Mouse (Mus musculus): Measurements from ENCODE around the gene Srebf2. TPM values are rescaled to one million over a fixed set of nuclear protein-coding genes. Genes with fewer than 3 reads are reported as not detected.

Gene Srebf2
- total and polyA plus RNA-seq, 3 experiments: 22.4 to 45.3 (median 24.2) TPM

DNA sequence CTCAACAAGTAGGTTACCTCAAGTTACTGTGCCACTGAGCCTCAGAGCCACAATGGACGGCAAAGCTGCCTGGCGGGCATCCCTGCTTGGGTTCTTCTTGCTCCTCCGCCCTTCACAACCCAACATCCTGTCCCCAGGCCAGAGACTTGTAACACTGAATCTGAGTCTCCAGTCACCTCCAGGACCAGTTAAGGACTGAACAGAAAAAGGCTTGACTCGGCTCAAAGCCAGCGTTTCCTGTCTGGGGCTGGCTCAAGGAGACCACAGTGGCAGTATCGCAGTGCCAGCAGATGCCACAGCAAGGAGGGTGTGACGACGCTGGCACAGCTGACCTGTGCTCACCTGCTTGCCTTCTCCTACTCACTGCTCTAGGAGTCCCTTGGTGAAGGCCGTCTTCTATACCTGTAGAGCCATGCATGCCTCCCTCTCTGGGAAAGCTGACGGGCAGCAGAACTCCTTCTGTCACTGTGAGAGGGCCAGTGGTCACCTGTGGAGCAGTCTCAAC, 50.3 kb downstream of the Srebf2 start:
- H3K4me1 ChIP-seq (ENCODE audit: control insufficient read depth, insufficient read depth, low read length): no peaks in the 10 kb centered on the region
- H3K9ac ChIP-seq (ENCODE audit: low read depth, low read length): no peak overlapping the region
- intact Hi-C loops (cut with DNase I): no loop called here
- WGBS: 89% methylated on average over 10 of the region's 10 CpGs
- no peak for TF ChIP-seq CTCF (IDR thresholded peaks at IDR 0.05)
- no peak for TF ChIP-seq EP300 (IDR thresholded peaks at IDR 0.05; ENCODE audit: insufficient read depth, low read depth, low read length)
- no peak for TF ChIP-seq POLR2A (IDR thresholded peaks at IDR 0.05; ENCODE audit: insufficient read depth, low read depth, low read length)
- no peak overlapping the region for H3K4me3 ChIP-seq
- no peaks in the 10 kb centered on the region for H3K79me2 ChIP-seq (replicated peaks; ENCODE audit: control insufficient read depth, insufficient read depth, low read length)
- DNase-seq: no peak
- no peaks in the 10 kb centered on the region for H3K36me3 ChIP-seq (ENCODE audit: control insufficient read depth, insufficient read depth, low read length)
- no peak overlapping the region for H3K27ac ChIP-seq
- H3K27me3 ChIP-seq (ENCODE audit: control insufficient read depth, insufficient read depth, low read length): no peaks in the 10 kb centered on the region

DNA sequence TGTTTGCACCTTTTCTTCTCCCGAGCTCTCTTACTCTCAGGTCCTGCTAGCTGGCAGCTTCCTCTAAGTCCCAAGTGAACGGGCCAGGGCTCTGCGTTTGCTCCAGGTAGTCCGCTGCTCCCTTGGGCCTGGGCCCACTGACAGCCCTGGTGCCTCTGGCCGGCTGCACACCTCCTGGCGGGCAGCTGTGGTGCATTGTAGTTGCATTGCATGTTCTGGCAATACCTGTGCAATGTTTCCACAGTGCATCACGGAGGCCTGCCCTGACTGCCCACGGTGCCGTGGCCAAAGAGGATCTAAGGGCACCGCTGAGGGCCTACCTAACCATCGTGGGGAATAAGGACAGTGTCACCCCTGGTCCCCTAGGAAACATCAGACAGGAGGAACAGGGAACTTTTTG, 51.0 kb downstream of the Srebf2 start:
- WGBS: 91% methylated on average over 11 of the region's 11 CpGs

DNA sequence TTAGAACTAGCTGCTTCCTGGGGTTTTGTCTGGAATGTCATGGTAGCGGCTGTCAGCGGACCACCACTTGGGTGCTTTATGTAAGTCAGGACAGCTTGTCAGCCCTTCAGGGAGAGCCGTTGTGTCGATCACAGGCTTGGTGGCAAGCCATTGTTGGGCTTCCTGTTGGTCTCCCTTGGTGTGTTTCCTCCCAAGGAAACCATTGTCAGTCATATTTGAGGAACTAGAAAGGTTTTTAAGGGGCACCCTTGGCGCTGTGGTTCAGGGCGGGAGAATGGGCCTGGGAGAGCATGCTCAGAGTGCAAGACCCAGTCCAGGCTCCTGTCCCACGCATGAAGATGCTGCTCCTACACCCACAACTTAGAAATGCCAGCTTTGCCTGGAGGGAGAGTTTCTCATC, 51.4 kb downstream of the Srebf2 start:
- Histone ChIP-seq H3K27ac (no peak overlapping the region), H3K27me3 (ENCODE audit: control insufficient read depth, insufficient read depth, low read length) (no peaks in the 10 kb centered on the region), H3K9ac (ENCODE audit: low read depth, low read length) (no peak overlapping the region), H3K4me1 (ENCODE audit: control insufficient read depth, insufficient read depth, low read length) (no peaks in the 10 kb centered on the region), H3K36me3 (ENCODE audit: control insufficient read depth, insufficient read depth, low read length) (no peaks in the 10 kb centered on the region), H3K4me3 (no peak overlapping the region), H3K79me2 (replicated peaks; ENCODE audit: control insufficient read depth, insufficient read depth, low read length) (no peaks in the 10 kb centered on the region)
- DNase-seq: no peak
- WGBS: 70% methylated on average over 7 of the region's 7 CpGs
- intact Hi-C loops (cut with DNase I): no loop called here
- TF ChIP-seq CTCF (IDR thresholded peaks at IDR 0.05): no peak
- TF ChIP-seq POLR2A (IDR thresholded peaks at IDR 0.05; ENCODE audit: insufficient read depth, low read depth, low read length): no peak
- no peak for TF ChIP-seq EP300 (IDR thresholded peaks at IDR 0.05; ENCODE audit: insufficient read depth, low read depth, low read length)

More for the DNA sequence above, 51.0 kb downstream of the Srebf2 start:
- no peak for DNase-seq
- Histone ChIP-seq H3K4me1 (ENCODE audit: control insufficient read depth, insufficient read depth, low read length) (no peaks in the 10 kb centered on the region), H3K9ac (ENCODE audit: low read depth, low read length) (no peak overlapping the region), H3K27me3 (ENCODE audit: control insufficient read depth, insufficient read depth, low read length) (no peaks in the 10 kb centered on the region), H3K4me3 (no peak overlapping the region), H3K79me2 (replicated peaks; ENCODE audit: control insufficient read depth, insufficient read depth, low read length) (no peaks in the 10 kb centered on the region), H3K27ac (no peak overlapping the region), H3K36me3 (ENCODE audit: control insufficient read depth, insufficient read depth, low read length) (no peaks in the 10 kb centered on the region)
- intact Hi-C loops (cut with DNase I): no loop called here
- no peak for TF ChIP-seq EP300 (IDR thresholded peaks at IDR 0.05; ENCODE audit: insufficient read depth, low read depth, low read length)
- no peak for TF ChIP-seq POLR2A (IDR thresholded peaks at IDR 0.05; ENCODE audit: insufficient read depth, low read depth, low read length)
- no peak for TF ChIP-seq CTCF (IDR thresholded peaks at IDR 0.05)

DNA sequence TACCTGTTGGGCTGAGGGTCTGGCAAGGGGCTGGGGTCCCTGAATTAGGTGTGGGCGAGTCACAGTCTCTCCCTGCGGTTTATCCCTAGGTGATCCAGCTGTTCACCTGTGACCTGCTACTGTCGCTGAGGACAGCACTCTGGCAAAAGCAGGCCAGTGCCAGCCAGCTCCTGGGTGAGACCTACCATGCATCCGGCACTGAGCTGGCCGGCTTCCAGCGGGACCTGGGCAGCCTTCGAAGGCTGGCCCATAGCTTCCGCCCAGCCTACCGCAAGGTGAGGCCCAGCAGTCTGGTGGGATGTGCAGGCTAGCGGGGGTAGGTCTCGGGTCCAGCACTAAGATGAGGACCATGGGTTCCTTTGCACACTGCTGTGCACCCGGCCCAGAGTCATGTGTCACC, 52.6 kb downstream of the Srebf2 start:
- Histone ChIP-seq H3K4me3 (no peak overlapping the region), H3K4me1 (ENCODE audit: control insufficient read depth, insufficient read depth, low read length) (no peaks in the 10 kb centered on the region), H3K27me3 (ENCODE audit: control insufficient read depth, insufficient read depth, low read length) (no peaks in the 10 kb centered on the region), H3K9ac (ENCODE audit: low read depth, low read length) (no peak overlapping the region), H3K36me3 (ENCODE audit: control insufficient read depth, insufficient read depth, low read length) (no peaks in the 10 kb centered on the region), H3K79me2 (replicated peaks; ENCODE audit: control insufficient read depth, insufficient read depth, low read length) (no peaks in the 10 kb centered on the region), H3K27ac (no peak overlapping the region)
- WGBS: 89% methylated on average over 12 of the region's 12 CpGs
- TF ChIP-seq POLR2A (IDR thresholded peaks at IDR 0.05; ENCODE audit: insufficient read depth, low read depth, low read length): no peak
- TF ChIP-seq CTCF (IDR thresholded peaks at IDR 0.05): no peak
- TF ChIP-seq EP300 (IDR thresholded peaks at IDR 0.05; ENCODE audit: insufficient read depth, low read depth, low read length): no peak
- intact Hi-C loops (cut with DNase I): no loop called here
- DNase-seq: no peak

DNA sequence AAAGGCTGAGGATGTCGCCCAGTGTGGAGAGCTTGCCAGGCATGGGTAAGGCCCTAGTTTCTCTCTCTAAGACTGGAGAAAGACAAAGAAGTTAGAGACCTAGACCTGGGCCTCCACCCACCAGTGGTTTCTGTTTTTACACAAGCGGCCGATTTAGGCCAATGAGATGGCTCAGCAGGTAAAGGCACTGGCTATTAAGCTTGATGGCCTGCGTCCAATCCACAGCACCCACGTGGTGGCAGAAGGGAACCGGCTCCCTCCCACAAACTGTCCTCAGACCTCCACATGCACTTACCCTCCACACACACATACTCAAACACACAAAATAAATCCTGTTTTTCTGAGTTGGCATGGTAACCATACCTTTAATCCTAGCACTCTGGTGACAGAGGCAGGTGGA, 55.1 kb downstream of the Srebf2 start:
- Histone ChIP-seq H3K79me2 (replicated peaks; ENCODE audit: control insufficient read depth, insufficient read depth, low read length) (no peaks in the 10 kb centered on the region), H3K4me1 (ENCODE audit: control insufficient read depth, insufficient read depth, low read length) (peaks cover 7% of the 10 kb centered on the region), H3K36me3 (ENCODE audit: control insufficient read depth, insufficient read depth, low read length) (no peaks in the 10 kb centered on the region), H3K4me3 (no peak overlapping the region), H3K27ac (no peak overlapping the region), H3K27me3 (ENCODE audit: control insufficient read depth, insufficient read depth, low read length) (no peaks in the 10 kb centered on the region), H3K9ac (ENCODE audit: low read depth, low read length) (no peak overlapping the region)
- 90% methylated on average over 6 of the region's 6 CpGs for WGBS
- DNase-seq: no peak
- TF ChIP-seq CTCF (IDR thresholded peaks at IDR 0.05): no peak
- no peak for TF ChIP-seq EP300 (IDR thresholded peaks at IDR 0.05; ENCODE audit: insufficient read depth, low read depth, low read length)
- TF ChIP-seq POLR2A (IDR thresholded peaks at IDR 0.05; ENCODE audit: insufficient read depth, low read depth, low read length): no peak
- intact Hi-C loops (cut with DNase I): no loop called here

DNA sequence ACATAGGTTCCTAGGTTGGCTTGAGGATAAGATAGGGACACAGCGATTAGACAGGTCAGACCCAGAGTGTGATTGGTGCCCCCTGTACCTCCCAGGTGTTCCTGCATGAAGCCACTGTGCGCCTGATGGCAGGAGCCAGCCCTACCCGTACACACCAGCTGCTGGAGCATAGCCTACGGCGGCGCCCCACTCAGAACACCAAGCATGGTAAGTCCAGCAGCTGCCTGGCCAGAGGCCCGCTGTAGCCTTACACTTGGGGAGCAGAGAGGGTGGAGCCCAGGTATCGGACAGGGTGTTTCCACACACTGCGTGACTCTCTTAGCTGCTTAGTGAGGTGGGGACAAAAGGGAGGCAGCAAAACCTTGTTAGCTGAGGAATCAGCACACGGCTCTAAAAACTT, 56.1 kb downstream of the Srebf2 start:
- Histone ChIP-seq H3K9ac (ENCODE audit: low read depth, low read length) (no peak overlapping the region), H3K36me3 (ENCODE audit: control insufficient read depth, insufficient read depth, low read length) (no peaks in the 10 kb centered on the region), H3K4me1 (ENCODE audit: control insufficient read depth, insufficient read depth, low read length) (peaks cover 7% of the 10 kb centered on the region), H3K27me3 (ENCODE audit: control insufficient read depth, insufficient read depth, low read length) (no peaks in the 10 kb centered on the region), H3K79me2 (replicated peaks; ENCODE audit: control insufficient read depth, insufficient read depth, low read length) (no peaks in the 10 kb centered on the region), H3K4me3 (no peak overlapping the region), H3K27ac (no peak overlapping the region)
- DNase-seq: no peak
- intact Hi-C loops (cut with DNase I): no loop called here
- no peak for TF ChIP-seq POLR2A (IDR thresholded peaks at IDR 0.05; ENCODE audit: insufficient read depth, low read depth, low read length)
- WGBS: 97% methylated on average over 10 of the region's 10 CpGs
